8 mouse cellular contexts compared by ENCODE assay signal in genomic region chr2:34771368-34772226, GRCm38 (mm10). TPM values are rescaled to one million over a fixed set of nuclear protein-coding genes. Genes with fewer than 3 reads are reported as not detected.
DNase-seq lines count a peak whose midpoint lies in the region; ATAC-seq and TF ChIP-seq lines count a peak whose summit lies in the region.

Gene Hspa5 (plus strand): TSS chr2:34771970.

- H3K27me3 ChIP-seq in kidney, embryonic 14.5 days (ENCODE audit: control insufficient read depth, insufficient read depth, low read length), result no peaks in the 10 kb centered on the region
- no peaks in the 10 kb centered on the region for H3K27me3 ChIP-seq in limb, embryonic 15.5 days

- peak within 1 kb of the TSS; percentile 95 for H3K4me3 ChIP-seq in bone marrow macrophage, adult 2 months (ENCODE audit: insufficient read depth, low read length)
- peak within 1 kb of the TSS; percentile 94 for H3K4me3 ChIP-seq in embryonic fibroblast, embryonic 13.5 days (ENCODE audit: insufficient read depth, low read length)
- peak within 1 kb of the TSS; percentile 99 for H3K4me3 ChIP-seq in kidney, embryonic 14.5 days (ENCODE audit: low read length)
- peak within 1 kb of the TSS; percentile 92 for H3K4me3 ChIP-seq in limb, embryonic 15.5 days

- no peaks in the 10 kb centered on the region for H3K9me3 ChIP-seq in kidney, embryonic 14.5 days (ENCODE audit: control insufficient read depth, low read length)
- H3K9me3 ChIP-seq in limb, embryonic 15.5 days, result no peaks in the 10 kb centered on the region

- TF ChIP-seq CTCF in bone marrow macrophage, adult 2 months (IDR thresholded peaks at IDR 0.05; ENCODE audit: low read depth, low read length), result no peak
- no peak for TF ChIP-seq CTCF in embryonic fibroblast, embryonic 13.5 days (IDR thresholded peaks at IDR 0.05; ENCODE audit: borderline replicate concordance, insufficient read depth, low read length)

- ATAC-seq in kidney, embryonic 14.5 days (ENCODE audit: low FRiP score, low TSS enrichment), result peak; percentile 99
- peak; percentile 99 for ATAC-seq in limb, embryonic 15.5 days (ENCODE audit: insufficient number of reproducible peaks, low FRiP score, low TSS enrichment, low read depth)

- peaks cover 41% of the 10 kb centered on the region for H3K36me3 ChIP-seq in kidney, embryonic 14.5 days (ENCODE audit: control insufficient read depth, insufficient read depth, low read length)
- H3K36me3 ChIP-seq in limb, embryonic 15.5 days, result peaks cover 34% of the 10 kb centered on the region

- WGBS in kidney, embryonic 14.5 days, result under 1% methylated on average over 60 of the region's 60 CpGs
- WGBS in limb, embryonic 15.5 days, result under 1% methylated on average over 60 of the region's 60 CpGs

- peaks cover 19% of the 10 kb centered on the region for H3K4me1 ChIP-seq in bone marrow macrophage, adult 2 months (ENCODE audit: control insufficient read depth, insufficient read depth, low read length)
- peaks cover 10% of the 10 kb centered on the region for H3K4me1 ChIP-seq in embryonic fibroblast, embryonic 13.5 days (ENCODE audit: control insufficient read depth, insufficient read depth, low read length)
- peaks cover 33% of the 10 kb centered on the region for H3K4me1 ChIP-seq in kidney, embryonic 14.5 days (ENCODE audit: control insufficient read depth, insufficient read depth, low read length)
- peaks cover 36% of the 10 kb centered on the region for H3K4me1 ChIP-seq in limb, embryonic 15.5 days

- TF ChIP-seq POLR2A in bone marrow macrophage, adult 2 months (IDR thresholded peaks at IDR 0.05; ENCODE audit: borderline replicate concordance, low read depth, low read length), result peak; percentile 94
- peak; percentile 100 for TF ChIP-seq POLR2A in embryonic fibroblast, embryonic 13.5 days (IDR thresholded peaks at IDR 0.05; ENCODE audit: low read depth, low read length)

- DNase-seq in A20 (ENCODE audit: low read depth, low spot score), result peak; percentile 100
- DNase-seq in heart, adult 9 months (ENCODE audit: low spot score in 2 of 2), result peak; percentile 100
- peak; percentile 99 to 100 for DNase-seq in monocyte, adult 2 months (ENCODE audit: low read depth in 1 of 2, low spot score in 2 of 2)
- peak; percentile 100 for DNase-seq in spleen, postnatal 36 days (ENCODE audit: low spot score in 2 of 2)

- H3K4me2 ChIP-seq in kidney, embryonic 14.5 days (replicated peaks; ENCODE audit: low read depth, low read length), result peak within 1 kb of the TSS; percentile 81
- peak within 1 kb of the TSS; percentile 56 for H3K4me2 ChIP-seq in limb, embryonic 15.5 days

- peak within 1 kb of the TSS; percentile 78 for H3K27ac ChIP-seq in bone marrow macrophage, adult 2 months (ENCODE audit: insufficient read depth, low read depth, low read length)
- peak within 1 kb of the TSS; percentile 83 for H3K27ac ChIP-seq in embryonic fibroblast, embryonic 13.5 days (ENCODE audit: insufficient read depth, low read length)
- H3K27ac ChIP-seq in kidney, embryonic 14.5 days (ENCODE audit: low read depth, low read length), result peak within 1 kb of the TSS; percentile 92
- H3K27ac ChIP-seq in limb, embryonic 15.5 days, result peak within 1 kb of the TSS; percentile 89

- peak within 1 kb of the TSS; percentile 99 for H3K9ac ChIP-seq in kidney, embryonic 14.5 days (ENCODE audit: low read depth, low read length)
- H3K9ac ChIP-seq in limb, embryonic 15.5 days, result peak within 1 kb of the TSS; percentile 94

RNA-seq across cellular contexts. Expression of gene Hspa5, which starts in this region (rescaled TPM):
- 319 and 328 TPM in 2 replicates for polyA plus RNA-seq in bone marrow macrophage, adult 2 months (2012; ENCODE audit: insufficient read depth, insufficient read length, missing spikeins)
- 977 and 1,088 TPM in 2 replicates for polyA plus RNA-seq in embryonic fibroblast, embryonic 13.5 days (2011; ENCODE audit: insufficient read length, low read depth, missing spikeins)
- polyA plus RNA-seq in kidney, embryonic 14.5 days (2014; fragmentation: Nextera tagmentation; extraction: Ambion mirVana), result 615 and 971 TPM in 2 replicates
- polyA plus RNA-seq in limb, embryonic 15.5 days (2015; fragmentation: Nextera tagmentation; extraction: Ambion mirVana), result 944 and 970 TPM in 2 replicates

Comparison
In these comparisons a context has a peak if more than half of its experiments do, and no peak if none do; other contexts are left out.
1. Peak in every context shown above with its lines: DNase-seq, ATAC-seq, H3K4me3 ChIP-seq and H3K27ac ChIP-seq.